21 mouse cellular contexts compared by ENCODE assay signal in the genomic region with DNA sequence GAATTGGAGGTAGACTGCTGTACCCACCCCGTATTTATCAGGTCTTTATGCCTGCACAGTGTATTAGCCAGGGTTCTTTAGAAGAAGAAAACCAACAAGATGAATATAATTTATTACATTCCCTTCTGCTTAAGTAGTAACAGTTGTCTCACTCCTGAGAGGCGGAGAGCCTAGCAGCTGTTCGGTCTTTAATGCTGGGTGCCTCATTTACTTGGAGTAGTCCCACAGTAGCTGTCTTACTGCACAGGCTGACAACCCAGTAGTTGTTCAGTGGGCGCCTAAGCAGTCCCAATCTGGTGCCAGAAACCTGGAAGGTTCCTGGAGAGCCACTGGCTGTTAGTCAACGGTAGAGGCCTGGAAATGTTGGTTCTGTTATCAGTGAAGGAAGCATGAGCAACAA.
"Had no signal": no experiment of that assay in that cellular context is flagged by ENCODE, and none has a peak within 500 bp of the region (broad histone marks: within the 10 kb centered on the region; RNA-seq: fewer than 3 reads in every experiment).

No protein-coding gene starts in this region.

- H3K27me3 ChIP-seq: kidney, embryonic 15.5 days; limb, embryonic 15.5 days; midbrain, embryonic 12.5 days; midbrain, embryonic 15.5 days; neural tube, embryonic 13.5 days; stomach, embryonic 15.5 days had no signal

- H3K27ac ChIP-seq: kidney, embryonic 15.5 days; layer of hippocampus, adult 2 months; limb, embryonic 15.5 days; liver, embryonic 14.5 days; macrophage; midbrain, embryonic 12.5 days; midbrain, embryonic 15.5 days; neural tube, embryonic 13.5 days; stomach, embryonic 15.5 days had no signal

- H3K9ac ChIP-seq: kidney, embryonic 15.5 days; limb, embryonic 15.5 days; liver, embryonic 14.5 days; liver, postnatal 0 days; lung, embryonic 14.5 days; midbrain, embryonic 12.5 days; midbrain, embryonic 15.5 days; neural tube, embryonic 13.5 days; stomach, embryonic 15.5 days had no signal

- H3K4me3 ChIP-seq: kidney, embryonic 15.5 days; layer of hippocampus, adult 2 months; limb, embryonic 15.5 days; midbrain, embryonic 12.5 days; midbrain, embryonic 15.5 days; neural tube, embryonic 13.5 days; stomach, embryonic 15.5 days had no signal

- ATAC-seq: liver, postnatal 0 days; lung, postnatal 0 days; midbrain, embryonic 15.5 days had no signal

- H3K4me1 ChIP-seq: kidney, embryonic 15.5 days; limb, embryonic 15.5 days; midbrain, embryonic 12.5 days; stomach, embryonic 15.5 days had no signal

- H3K4me2 ChIP-seq: kidney, embryonic 15.5 days; limb, embryonic 15.5 days; liver, embryonic 11.5 days; lung, embryonic 14.5 days; midbrain, embryonic 12.5 days; midbrain, embryonic 15.5 days; neural tube, embryonic 13.5 days; stomach, embryonic 15.5 days had no signal

- H3K9me3 ChIP-seq: kidney, embryonic 15.5 days; limb, embryonic 15.5 days; midbrain, embryonic 12.5 days; midbrain, embryonic 15.5 days; neural tube, embryonic 13.5 days; stomach, embryonic 15.5 days had no signal

- H3K36me3 ChIP-seq: kidney, embryonic 15.5 days; limb, embryonic 15.5 days; midbrain, embryonic 12.5 days; midbrain, embryonic 15.5 days; neural tube, embryonic 13.5 days; stomach, embryonic 15.5 days had no signal

- DNase-seq: kidney, adult 11 months; kidney, adult 8-10 months; kidney, postnatal 10 days; kidney, postnatal 36 days; liver, postnatal 0 days; lung, embryonic 14.5 days; retina, postnatal 1 day; right cerebral cortex, postnatal 25 days; spleen, adult 18-20 months; thymus, postnatal 25 days had no signal
